Mouse (Mus musculus) spleen, adult 2 months (tissue): ENCODE measurements around the gene Cmklr1.

Experiments
- CTCF ChIP-seq: fragments of 200-500 bp; IDR thresholded peaks from 2 replicates; pipeline ENCODE4 v1.5.1; 2011; ENCODE audit warnings: mild to moderate bottlenecking, inconsistent platforms; ENCODE audit not compliant: insufficient read depth, insufficient read length, insufficient replicate concordance; ENCODE audit errors: extremely low read depth
- POLR2A ChIP-seq: fragments of 200-500 bp; IDR thresholded peaks from 2 replicates; pipeline ENCODE4 v1.6.1; 2011; ENCODE audit warnings: low read depth, low read length, inconsistent platforms

DNA sequence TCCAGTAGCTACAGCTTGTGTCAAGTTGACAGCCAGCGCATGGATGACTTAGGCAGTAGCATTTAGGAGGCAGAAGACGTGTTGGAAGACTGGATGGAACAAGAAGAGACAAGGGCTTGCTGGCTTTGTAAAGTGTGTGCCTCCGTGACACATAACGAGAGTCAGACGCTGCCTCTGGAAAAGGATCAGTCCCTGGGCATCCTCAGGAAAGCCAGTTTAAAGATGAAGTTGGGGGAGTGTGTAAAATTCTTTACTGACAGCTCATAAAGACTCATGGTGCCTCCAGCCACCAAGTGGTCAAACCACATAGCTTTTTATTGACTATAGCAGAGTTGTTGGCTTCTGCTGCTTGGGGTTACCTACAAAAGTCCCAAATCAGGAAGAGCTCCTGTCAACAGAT lies 35.2 kb upstream of the Cmklr1 start:
- TF ChIP-seq CTCF (no peak), POLR2A (no peak)
